Mouse (Mus musculus) heart, adult 2 months (tissue): ENCODE measurements around the gene Sptb. TPM values are rescaled to one million over a fixed set of nuclear protein-coding genes. Genes with fewer than 3 reads are reported as not detected.

ENCODE experiments used
- DNase-seq, 2 experiments: peaks; one replicate each; pipeline ENCODE4 v3.0.0; 2021
- H3K27ac ChIP-seq: fragments of 200-600 bp; 2 replicates; pipeline ENCODE4 v1.8.1; 2022
- H3K27me3 ChIP-seq: fragments of 200-500 bp; 2 replicates; pipeline ENCODE4 v1.6.1; 2012; ENCODE audit warnings: mild to moderate bottlenecking, low read length, inconsistent platforms, mixed read lengths; ENCODE audit not compliant: control insufficient read depth, insufficient read depth
- H3K36me3 ChIP-seq: fragments of 200-500 bp; 2 replicates; pipeline ENCODE4 v1.6.1; 2012; ENCODE audit warnings: low read length, inconsistent platforms; ENCODE audit not compliant: control insufficient read depth, insufficient read depth
- H3K4me1 ChIP-seq: fragments of 200-500 bp; 2 replicates; pipeline ENCODE4 v1.6.1; 2011; ENCODE audit warnings: low read length; ENCODE audit not compliant: control insufficient read depth, insufficient read depth
- H3K4me3 ChIP-seq: fragments of 200-600 bp; 2 replicates; pipeline ENCODE4 v1.8.1; 2022
- H3K79me2 ChIP-seq: fragments of 200-500 bp; replicated peaks from 2 replicates; pipeline ENCODE4 v1.6.1; 2012; ENCODE audit warnings: mild to moderate bottlenecking, inconsistent platforms, low read length, moderate library complexity, mixed read lengths; ENCODE audit not compliant: control insufficient read depth, insufficient read depth
- H3K9ac ChIP-seq: fragments of 200-500 bp; 2 replicates; pipeline ENCODE4 v1.6.1; 2012; ENCODE audit warnings: low read depth, mild to moderate bottlenecking, control low read depth, inconsistent platforms, low read length, mixed read lengths
- CTCF ChIP-seq: fragments of 200-600 bp; IDR thresholded peaks from 2 replicates; pipeline ENCODE4 v1.8.1; 2022; ENCODE audit warnings: antibody characterized with exemption, mild to moderate bottlenecking, moderate library complexity
- EP300 ChIP-seq: fragments of 200-500 bp; IDR thresholded peaks from 2 replicates; pipeline ENCODE4 v1.6.1; 2011; ENCODE audit warnings: low read depth, low read length, control low read depth; ENCODE audit not compliant: insufficient read depth
- POLR2A ChIP-seq: fragments of 200-500 bp; IDR thresholded peaks from 2 replicates; pipeline ENCODE4 v1.6.1; 2011; ENCODE audit warnings: mild to moderate bottlenecking, low read depth, low read length, control low read depth; ENCODE audit not compliant: insufficient read depth
- WGBS: fragments of 180-500 bp; shearing (Covaris S2); methylation state at CpG from one replicate; pipeline ENCODE4 v1.1.7; 2018; 5-methylcytosine and 5-hydroxymethylcytosine counted together
- intact Hi-C: fragments of 180-260 bp; cut with DNase I; formaldehyde crosslinking; loops from one replicate; pipeline ENCODE4 v1.15.1; 2025
- polyA plus RNA-seq: library from polyadenylated mRNA; depleted of rRNA; stranded (reverse); fragments of >200 nt; gene quantifications from 2 replicates; pipeline ENCODE4 v1.2.3, GENCODE M21; 2012
- total RNA-seq, 2 experiments: library from RNA; stranded (reverse); gene quantifications; 2 replicates each; pipeline ENCODE4 v1.2.3; 2021

Sptb gene
- total and polyA plus RNA-seq, 3 experiments = 27.0 to 96.7 (median 81.2) TPM

DNA sequence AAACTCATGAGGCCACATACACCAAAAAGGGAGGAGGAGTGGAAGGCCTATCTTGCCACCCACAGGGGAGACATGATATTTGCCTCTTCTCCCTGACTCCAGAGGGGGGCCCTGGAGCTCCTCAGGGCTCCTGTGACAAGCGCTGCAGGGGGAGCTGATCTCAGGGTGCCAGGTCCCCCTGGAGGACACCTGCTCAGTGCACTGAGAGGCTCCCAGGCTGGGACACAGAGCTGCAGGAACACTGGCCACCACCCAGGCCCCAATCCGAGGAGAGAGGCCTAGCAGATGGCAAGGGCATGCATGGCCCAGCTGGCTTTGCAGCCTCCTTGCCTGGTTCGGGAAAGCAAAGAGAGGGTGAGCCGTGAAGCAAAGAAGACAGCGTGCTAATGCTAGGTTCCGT lies 25.9 kb downstream of the Sptb start:
- Histone ChIP-seq H3K36me3 (no peaks in the 10 kb centered on the region), H3K79me2 (no peaks in the 10 kb centered on the region; the same call in none of the 2 replicates), H3K4me1 (peaks cover 1% of the 10 kb centered on the region; the same call in 1 of the 2 replicates), H3K27me3 (no peaks in the 10 kb centered on the region), H3K4me3 (no peak overlapping the region), H3K27ac (no peak overlapping the region; the same call in 1 of the 2 replicates), H3K9ac (no peak overlapping the region)
- no peak for DNase-seq
- intact Hi-C loops = no loop called here
- 51% methylated on average over 6 of the region's 6 CpGs for WGBS
- TF ChIP-seq CTCF = no peak; the same call in 1 of the 2 replicates
- no peak for TF ChIP-seq POLR2A
- TF ChIP-seq EP300 = no peak

DNA sequence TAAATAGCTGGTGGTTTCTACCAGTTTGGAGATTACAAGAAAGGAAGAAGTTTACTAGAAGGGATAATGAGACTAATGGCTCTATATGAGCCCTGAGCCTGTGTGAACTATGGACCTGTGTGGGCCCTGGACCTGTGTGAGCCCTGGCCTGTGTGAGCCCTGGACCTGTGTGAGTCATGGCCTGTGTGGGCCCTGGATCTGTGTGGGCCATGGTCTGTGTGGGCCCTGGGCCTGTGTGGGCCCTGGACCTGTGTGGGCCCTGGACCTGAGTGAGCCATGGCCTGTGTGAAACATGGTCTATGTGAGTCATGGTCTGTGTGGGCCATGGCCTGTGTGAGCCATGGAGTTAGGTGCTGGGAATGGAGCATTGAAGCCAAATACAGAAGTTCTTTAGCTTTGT lies 28.4 kb downstream of the Sptb start:
- H3K27ac ChIP-seq = no peak overlapping the region
- no peak overlapping the region for H3K9ac ChIP-seq
- H3K36me3 ChIP-seq = no peaks in the 10 kb centered on the region
- H3K4me1 ChIP-seq = peaks cover 1% of the 10 kb centered on the region; the same call in 1 of the 2 replicates
- no peaks in the 10 kb centered on the region; the same call in none of the 2 replicates for H3K79me2 ChIP-seq
- no peaks in the 10 kb centered on the region for H3K27me3 ChIP-seq
- H3K4me3 ChIP-seq = no peak overlapping the region
- TF ChIP-seq EP300 (no peak), CTCF (no peak), POLR2A (no peak)
- intact Hi-C loops = no loop called here
- DNase-seq = no peak

- intact Hi-C loops = no loop called here
- no peaks in the 10 kb centered on the region; the same call in 1 of the 2 replicates for H3K4me1 ChIP-seq
- H3K27ac ChIP-seq = no peak overlapping the region
- WGBS = 39% methylated on average over 7 of the region's 7 CpGs
- TF ChIP-seq CTCF = no peak
- TF ChIP-seq EP300 = no peak
- no peak for TF ChIP-seq POLR2A
- H3K4me3 ChIP-seq = no peak overlapping the region
- H3K79me2 ChIP-seq = no peaks in the 10 kb centered on the region; the same call in 1 of the 2 replicates
- no peak overlapping the region for H3K9ac ChIP-seq
- H3K36me3 ChIP-seq = no peaks in the 10 kb centered on the region
- H3K27me3 ChIP-seq = no peaks in the 10 kb centered on the region
- peak in 1 of 2 experiments; percentile 12 for DNase-seq
Observed at GRCm38 (mm10) chr12:76677068-76677467, 33.3 kb downstream of the Sptb start.

- TF ChIP-seq EP300 (no peak), CTCF (no peak), POLR2A (no peak)
- intact Hi-C loops = no loop called here
- peak in 1 of 2 experiments; percentile 18 for DNase-seq
- H3K79me2 ChIP-seq = no peaks in the 10 kb centered on the region
- H3K4me1 ChIP-seq = no peaks in the 10 kb centered on the region; the same call in 1 of the 2 replicates
- no peaks in the 10 kb centered on the region for H3K36me3 ChIP-seq
- H3K27me3 ChIP-seq = no peaks in the 10 kb centered on the region
- no peak overlapping the region for H3K4me3 ChIP-seq
- H3K27ac ChIP-seq = no peak overlapping the region
- no peak overlapping the region for H3K9ac ChIP-seq
- WGBS = 59% methylated on average over 22 of the region's 22 CpGs
Observed at GRCm38 (mm10) chr12:76676477-76676876, 33.9 kb downstream of the Sptb start.

- TF ChIP-seq POLR2A (no peak), CTCF (no peak), EP300 (no peak)
- intact Hi-C loops = no loop called here
- Histone ChIP-seq H3K4me1 (no peaks in the 10 kb centered on the region; the same call in 1 of the 2 replicates), H3K9ac (no peak overlapping the region), H3K36me3 (no peaks in the 10 kb centered on the region), H3K4me3 (no peak overlapping the region), H3K27ac (no peak overlapping the region), H3K27me3 (no peaks in the 10 kb centered on the region), H3K79me2 (no peaks in the 10 kb centered on the region)
- WGBS = 67% methylated on average over 5 of the region's 5 CpGs
- no peak for DNase-seq
Observed at GRCm38 (mm10) chr12:76675364-76675763, 35.0 kb downstream of the Sptb start.

- TF ChIP-seq CTCF = no peak
- TF ChIP-seq POLR2A = no peak
- TF ChIP-seq EP300 = no peak
- 31% methylated on average over 12 of the region's 12 CpGs for WGBS
- Histone ChIP-seq H3K36me3 (no peaks in the 10 kb centered on the region), H3K79me2 (no peaks in the 10 kb centered on the region), H3K27me3 (no peaks in the 10 kb centered on the region), H3K9ac (no peak overlapping the region), H3K4me1 (no peaks in the 10 kb centered on the region; the same call in 1 of the 2 replicates), H3K27ac (no peak overlapping the region; the same call in 1 of the 2 replicates), H3K4me3 (no peak overlapping the region)
- intact Hi-C loops = no loop called here
- peak; percentile 18 to 41 for DNase-seq
Observed at GRCm38 (mm10) chr12:76673794-76674222, 36.5 kb downstream of the Sptb start.
